Mouse (Mus musculus): ENCODE data around the gene 1700017N19Rik.

The 1700017N19Rik gene

DNA sequence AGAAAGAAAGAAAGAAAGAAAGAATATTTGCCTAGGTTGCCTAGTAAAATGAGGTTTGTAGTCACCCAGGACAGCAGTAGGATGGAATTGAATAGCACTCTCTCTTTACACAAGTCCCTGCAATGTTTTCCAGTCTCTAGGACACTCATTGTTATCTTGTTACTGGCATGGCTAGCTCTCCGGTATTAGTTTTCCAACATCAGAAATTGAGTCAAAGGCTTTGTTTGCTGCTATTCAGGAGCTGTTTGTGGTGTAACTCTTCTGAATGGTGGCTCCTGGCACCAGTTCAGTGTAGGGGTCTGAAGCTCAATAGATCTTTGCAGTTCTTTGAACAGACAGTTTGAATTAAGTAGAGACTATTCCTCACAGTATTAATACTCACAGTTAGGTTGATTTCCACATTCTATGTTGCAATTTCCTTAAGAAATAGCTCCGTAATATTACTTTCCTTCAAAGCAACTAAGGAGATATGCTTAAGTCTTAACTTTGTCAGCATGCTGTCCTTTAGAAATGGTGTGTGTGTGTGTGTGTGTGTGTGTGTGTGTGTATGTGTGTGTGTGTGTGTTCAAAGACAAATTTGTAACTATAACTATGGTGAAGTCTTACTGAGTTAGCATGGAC is 71.8 kb downstream of the 1700017N19Rik start:
- DNase-seq, result no peak

All from kidney, adult 8-10 months (tissue).